Mouse (Mus musculus) stomach, postnatal 0 days (tissue): ENCODE data around the gene Ttc23.

Experiments
- CTCF ChIP-seq: IDR thresholded peaks from 2 replicates; pipeline ENCODE4 v1.5.1; 2016; ENCODE audit warnings: antibody characterized with exemption, low read depth, mild to moderate bottlenecking, moderate library complexity
- EP300 ChIP-seq: optimal IDR thresholded peaks from 2 replicates; pipeline ENCODE3; 2016; ENCODE audit warnings: antibody characterized with exemption

DNA sequence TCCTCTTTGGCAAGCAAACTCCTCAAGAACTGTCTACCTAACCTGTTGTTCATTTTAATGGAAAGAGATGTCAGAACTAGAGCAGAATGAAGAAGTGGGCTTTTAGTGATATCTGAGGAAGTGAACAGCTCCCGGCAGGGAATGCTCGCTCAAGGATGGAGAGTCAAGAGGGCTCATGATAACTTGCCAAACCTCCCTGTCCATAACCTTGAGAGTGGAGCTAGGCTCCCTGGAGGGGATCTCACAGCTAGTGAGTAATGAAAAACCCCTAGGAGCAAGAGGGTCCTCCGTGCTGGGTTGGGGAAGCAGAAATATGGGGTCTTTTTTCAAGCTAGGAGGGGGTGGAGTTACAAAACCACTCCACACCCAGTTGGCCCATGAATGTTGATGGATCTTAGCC lies 116.4 kb downstream of the Ttc23 start:
- TF ChIP-seq CTCF (no peak), EP300 (no peak)
